Mouse (Mus musculus) bone marrow, adult 2 months (tissue): ENCODE data around the gene Aars. TPM values are rescaled to one million over a fixed set of nuclear protein-coding genes. Genes with fewer than 3 reads are reported as not detected.
"Not testable (repeated sequence)": the region's sequence is repeated elsewhere in the genome, so short reads cannot be mapped to it uniquely, and the experiment has no call there.

Source experiments
- H3K27ac ChIP-seq: fragments of 200-500 bp; 2 replicates; pipeline ENCODE4 v1.5.1; 2012; ENCODE audit warnings: low read depth, mild to moderate bottlenecking, control low read depth, inconsistent platforms, low read length; ENCODE audit not compliant: control insufficient read depth, poor library complexity, insufficient read depth
- H3K4me1 ChIP-seq: fragments of 200-500 bp; 2 replicates; pipeline ENCODE4 v1.6.1; 2011; ENCODE audit warnings: low read length; ENCODE audit not compliant: control insufficient read depth, insufficient read depth
- H3K4me3 ChIP-seq: fragments of 200-500 bp; replicated peaks from 2 replicates; pipeline ENCODE3; 2011; ENCODE audit warnings: mild to moderate bottlenecking, low read depth, low read length, control low read depth; ENCODE audit not compliant: control insufficient read depth
- CTCF ChIP-seq: fragments of 200-500 bp; IDR thresholded peaks from 2 replicates; pipeline ENCODE4 v1.5.1; 2011; ENCODE audit warnings: low read length, control low read depth; ENCODE audit not compliant: control insufficient read depth, insufficient read depth
- POLR2A ChIP-seq: fragments of 200-500 bp; IDR thresholded peaks from 2 replicates; pipeline ENCODE4 v1.6.1; 2011; ENCODE audit warnings: low read depth, mild to moderate bottlenecking, control low read depth, low read length, borderline replicate concordance; ENCODE audit not compliant: control insufficient read depth
- WGBS: fragments of 180-500 bp; shearing (Covaris S2); methylation state at CpG from one replicate; pipeline ENCODE4 v1.1.7; 2018; 5-methylcytosine and 5-hydroxymethylcytosine counted together
- polyA plus RNA-seq: library from polyadenylated mRNA; stranded (reverse); fragments of >200 nt; gene quantifications from 2 replicates; pipeline ENCODE4 v1.2.4, GENCODE M21; 2011; ENCODE audit warnings: low replicate concordance; ENCODE audit not compliant: missing spikeins, insufficient read depth, insufficient read length

Gene Aars
- polyA plus RNA-seq, 1 experiment, result 48.3 TPM

DNA sequence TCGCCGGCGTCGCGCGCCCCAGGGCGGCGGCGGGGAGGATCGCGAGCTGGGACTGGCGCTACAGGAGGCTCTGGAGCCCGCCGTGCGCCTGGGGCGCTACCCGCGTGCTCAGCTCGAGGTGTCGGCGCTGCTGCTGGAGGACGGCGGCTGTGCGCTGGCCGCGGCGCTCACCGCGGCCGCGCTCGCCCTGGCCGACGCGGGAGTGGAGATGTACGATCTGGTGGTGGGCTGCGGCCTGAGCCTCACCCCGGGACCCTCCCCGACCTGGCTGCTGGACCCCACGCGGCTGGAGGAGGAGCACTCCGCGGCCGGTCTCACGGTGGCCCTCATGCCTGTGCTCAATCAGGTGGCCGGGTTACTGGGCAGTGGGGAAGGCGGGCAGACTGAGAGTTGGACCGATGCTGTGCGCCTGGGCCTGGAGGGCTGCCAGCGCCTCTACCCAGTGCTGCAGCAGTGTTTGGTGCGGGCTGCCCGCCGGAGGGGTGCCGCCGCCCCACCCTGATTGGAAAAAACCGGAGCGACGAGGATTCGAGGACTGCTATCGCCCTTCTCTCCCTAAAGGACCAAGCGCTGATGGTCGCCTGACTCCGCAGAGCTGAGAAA lies 23.8 kb downstream of the Aars start:
- 2% methylated on average over 63 of the region's 63 CpGs for WGBS
- H3K4me3 ChIP-seq, result peak overlapping the region; percentile 93
- H3K27ac ChIP-seq, result peak overlapping the region; percentile 94
- H3K4me1 ChIP-seq, result no peaks in the 10 kb centered on the region; the same call in 1 of the 2 replicates
- TF ChIP-seq CTCF, result no peak
- TF ChIP-seq POLR2A, result no peak

GRCm38 (mm10) chr8:111058946-111059572 lies 26.1 kb downstream of the Aars start:
- Histone ChIP-seq H3K27ac (no peak overlapping the region), H3K4me3 (no peak overlapping the region), H3K4me1 (no peaks in the 10 kb centered on the region; the same call in 1 of the 2 replicates)
- TF ChIP-seq POLR2A (no peak), CTCF (no peak)
- WGBS, result 57% methylated on average over 2 of the region's 2 CpGs

DNA sequence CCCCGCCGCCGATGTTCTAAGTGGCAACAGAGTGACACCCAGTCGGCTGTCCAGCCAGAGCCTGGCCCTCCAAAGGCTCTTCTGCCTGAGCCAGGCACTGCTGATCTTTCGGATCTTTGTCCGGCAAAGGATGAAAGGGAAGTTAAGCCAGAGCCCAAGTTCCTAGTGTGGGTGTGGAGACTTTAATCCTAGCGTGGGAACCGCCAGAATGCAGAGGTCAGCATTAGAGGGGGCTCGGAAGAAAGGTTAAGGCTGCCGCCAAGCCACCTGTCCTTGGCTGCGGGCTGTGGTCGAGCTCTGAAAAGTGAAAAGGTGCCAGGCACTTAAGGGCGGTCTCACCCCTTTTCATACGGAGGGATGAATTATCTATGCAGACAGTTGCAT lies 28.7 kb downstream of the Aars start:
- Histone ChIP-seq H3K4me3 (peak overlapping the region; percentile 91), H3K4me1 (no peaks in the 10 kb centered on the region; the same call in 1 of the 2 replicates), H3K27ac (no peak overlapping the region)
- TF ChIP-seq CTCF, result no peak
- no peak for TF ChIP-seq POLR2A
- 3% methylated on average over 14 of the region's 14 CpGs for WGBS

- no peaks in the 10 kb centered on the region; the same call in 1 of the 2 replicates for H3K4me1 ChIP-seq
These were observed 29.3 kb downstream of the Aars start for GRCm38 (mm10) chr8:111062072-111062757.

GRCm38 (mm10) chr8:111062893-111063292 lies 29.9 kb downstream of the Aars start:
- Histone ChIP-seq H3K4me3 (no peak overlapping the region), H3K4me1 (no peaks in the 10 kb centered on the region; the same call in 1 of the 2 replicates)
- 64% methylated on average over 2 of the region's 2 CpGs for WGBS

More at GRCm38 (mm10) chr8:111062072-111062757, 29.3 kb downstream of the Aars start:
- H3K4me3 ChIP-seq, result peak overlapping the region; percentile 91
- TF ChIP-seq POLR2A (no peak), CTCF (no peak)
- 1% methylated on average over 27 of the region's 27 CpGs for WGBS
- peak overlapping the region; percentile 6; the same call in 1 of the 2 replicates for H3K27ac ChIP-seq

GRCm38 (mm10) chr8:111066308-111066707 lies 33.4 kb downstream of the Aars start:
- Histone ChIP-seq H3K4me1 (no peaks in the 10 kb centered on the region; the same call in 1 of the 2 replicates), H3K4me3 (no peak overlapping the region), H3K27ac (no peak overlapping the region)
- 63% methylated on average over 4 of the region's 4 CpGs for WGBS
- TF ChIP-seq POLR2A (no peak), CTCF (no peak)

More at GRCm38 (mm10) chr8:111062893-111063292, 29.9 kb downstream of the Aars start:
- no peak for TF ChIP-seq POLR2A
- TF ChIP-seq CTCF, result no peak
- no peak overlapping the region for H3K27ac ChIP-seq

DNA sequence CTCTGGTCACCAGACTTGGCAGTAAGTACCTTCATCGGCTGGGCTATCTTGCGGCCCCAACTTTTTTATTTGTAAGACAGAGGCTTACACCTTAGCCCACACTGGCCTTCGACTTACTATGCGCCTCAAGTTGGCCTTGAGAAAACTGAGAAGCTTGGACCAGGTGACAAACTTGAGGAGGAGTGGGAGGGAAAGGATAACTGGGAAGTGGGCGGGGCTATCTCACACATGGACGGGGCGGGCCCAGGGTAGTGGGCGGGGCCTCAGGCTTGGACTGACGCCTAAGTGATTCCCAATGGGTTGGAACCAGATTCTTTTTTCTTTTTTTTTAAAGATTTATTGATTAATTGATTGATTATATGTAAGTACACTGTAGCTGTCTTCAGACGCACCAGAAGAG lies 34.5 kb downstream of the Aars start:
- TF ChIP-seq POLR2A (no peak), CTCF (no peak)
- Histone ChIP-seq H3K4me3 (no peak overlapping the region), H3K27ac (no peak overlapping the region), H3K4me1 (no peaks in the 10 kb centered on the region)
- WGBS, result 49% methylated on average over 10 of the region's 10 CpGs

DNA sequence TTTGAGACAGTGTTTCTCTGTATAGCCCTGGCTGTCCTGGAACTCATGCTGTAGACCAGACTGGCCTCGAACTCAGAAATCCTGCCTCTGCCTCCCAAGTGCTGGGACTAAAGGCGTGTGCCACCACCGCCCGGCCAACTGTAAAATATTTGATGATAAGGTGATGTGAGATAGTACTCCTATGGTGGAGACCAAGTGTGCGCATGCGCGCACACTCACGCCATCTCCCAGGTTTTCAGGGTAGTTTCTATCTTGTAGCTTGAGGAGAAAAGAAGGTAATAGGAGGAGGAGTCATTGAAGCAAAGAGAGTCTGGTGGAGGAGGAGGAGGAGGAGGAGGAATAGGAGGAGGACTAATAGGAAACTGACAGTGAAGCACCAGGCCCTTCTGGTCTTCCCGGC lies 35.7 kb downstream of the Aars start:
- not testable (repeated sequence) for H3K27ac ChIP-seq, H3K4me3 ChIP-seq, H3K4me1 ChIP-seq
- 74% methylated on average over 9 of the region's 9 CpGs for WGBS

GRCm38 (mm10) chr8:111075926-111076325 lies 43.0 kb downstream of the Aars start:
- Histone ChIP-seq H3K4me3 (no peak overlapping the region), H3K27ac (no peak overlapping the region), H3K4me1 (no peaks in the 10 kb centered on the region; the same call in 1 of the 2 replicates)
- TF ChIP-seq POLR2A, result no peak
- no peak for TF ChIP-seq CTCF
- WGBS, result 86% methylated on average over 3 of the region's 3 CpGs
